Mouse (Mus musculus) MEL (cell line): ENCODE measurements at regions not wholly inside any gene's neighbourhood (a gene's known extent, or its start where the extent isn't known, plus 50 kb on each side); places are given as distances from the start of the nearest gene placed in this dataset.

Experiments
- CHD1 ChIP-seq: IDR thresholded peaks from 2 replicates; pipeline ENCODE4 v1.6.1; 2012; ENCODE audit warnings: low read depth, mild to moderate bottlenecking, inconsistent platforms, low read length, improper control_type of control experiment
- CTCF ChIP-seq, 3 experiments: IDR thresholded peaks in 2 of 3; conservative IDR thresholded peaks in 1 of 3; 2 replicates each; pipeline ENCODE4 v1.5.1; 2011 to 2012; ENCODE audit warnings: low read length in 3 of 3, low read depth in 2 of 3, mild to moderate bottlenecking in 2 of 3, improper control_type of control experiment in 1 of 3, inconsistent platforms in 1 of 3, mixed read lengths in 1 of 3, moderate library complexity in 1 of 3; ENCODE audit not compliant: control insufficient read depth in 1 of 3, insufficient read depth in 1 of 3, poor library complexity in 1 of 3, severe bottlenecking in 1 of 3
- GATA1 ChIP-seq: IDR thresholded peaks from 2 replicates; pipeline ENCODE4 v1.6.1; 2011; ENCODE audit warnings: low read depth, low read length, improper control_type of control experiment
- HCFC1 ChIP-seq: IDR thresholded peaks from 2 replicates; pipeline ENCODE4 v1.6.1; 2012; ENCODE audit warnings: low read depth, mild to moderate bottlenecking, inconsistent platforms, low read length, improper control_type of control experiment, moderate library complexity
- KAT2A ChIP-seq: conservative IDR thresholded peaks from 2 replicates; pipeline ENCODE4 v1.6.1; 2012; ENCODE audit warnings: low read depth, low read length, improper control_type of control experiment, inconsistent platforms

DNA sequence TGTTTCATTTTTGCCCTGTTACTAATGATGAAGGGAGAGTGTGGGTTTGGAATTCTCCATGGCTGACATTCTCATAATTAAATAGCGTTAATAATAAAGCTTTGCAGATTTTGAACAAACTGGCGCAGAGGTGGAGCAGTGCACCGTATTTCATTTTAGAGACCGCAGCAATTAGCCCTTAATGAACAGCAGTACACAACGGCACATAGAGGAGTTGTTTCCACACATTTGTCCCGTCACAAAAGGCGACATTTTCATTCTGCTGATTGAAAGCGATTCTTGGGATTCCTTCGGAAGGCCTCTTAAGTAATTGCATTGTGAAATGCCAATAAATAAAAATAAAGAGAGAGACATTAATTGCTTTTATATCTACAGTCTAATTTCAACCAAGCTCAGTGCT is 61.6 kb downstream of the Irx6 start:
- TF ChIP-seq KAT2A (no peak), GATA1 (no peak), HCFC1 (no peak), CHD1 (no peak), CTCF (IDR thresholded peaks at IDR 0.05 in 2 of 3, conservative IDR thresholded peaks at IDR 0.05 in 1 of 3; ENCODE audit: control insufficient read depth in 1 of 3, insufficient read depth in 1 of 3, low read depth in 2 of 3, low read length in 3 of 3, poor library complexity in 1 of 3, severe bottlenecking in 1 of 3) (no peak)
